Mouse (Mus musculus): ENCODE measurements around the gene Gfi1.

The Gfi1 gene

DNA sequence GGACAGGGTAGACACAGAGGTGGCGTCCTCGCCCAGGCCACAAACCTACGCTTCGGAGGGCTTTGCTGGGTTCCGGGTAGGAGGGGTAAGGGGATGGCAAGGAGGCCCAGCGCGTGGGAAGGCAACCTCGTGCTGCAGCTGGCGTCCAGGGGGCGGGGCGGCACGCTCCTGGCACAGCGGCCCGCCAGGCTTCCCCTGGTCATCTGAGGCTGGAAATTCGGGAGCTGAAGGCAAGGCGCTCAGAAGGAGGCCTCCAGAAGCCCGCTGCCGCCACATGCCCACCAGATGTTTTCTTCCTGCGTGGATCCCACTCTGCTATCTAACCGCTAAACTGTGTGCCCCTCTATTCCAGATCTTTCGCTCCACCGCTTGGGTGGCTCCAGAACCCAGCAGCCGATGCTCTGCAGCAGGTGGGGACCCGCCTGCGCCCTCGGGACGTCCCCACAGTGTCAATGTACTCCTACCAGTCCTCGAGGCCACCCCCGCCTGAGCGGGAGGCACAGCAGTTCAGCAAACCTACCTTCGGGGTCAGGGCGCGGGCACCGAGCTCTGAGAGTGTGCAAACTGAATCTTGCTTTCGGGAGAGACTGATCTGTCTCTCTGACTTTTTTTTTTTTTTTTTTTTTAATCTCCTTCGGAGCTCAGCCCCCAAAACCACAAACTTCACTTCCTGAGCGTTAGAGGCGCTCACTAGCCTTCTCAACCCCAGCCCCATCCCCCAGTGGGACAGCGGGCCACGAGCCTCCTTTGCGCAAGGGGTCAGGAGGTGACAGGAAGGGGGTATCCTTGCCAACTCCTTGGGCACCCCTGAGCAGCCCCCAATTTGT is at the start of gene Gfi1:
Gene Gfi1, minus strand, starts transcription at position 602 of the 827 bp plus-strand sequence.
- no peaks in the 10 kb centered on the region for H3K36me3 ChIP-seq (ENCODE audit: control insufficient read depth, insufficient read depth, low read length, poor library complexity, severe bottlenecking)
- peak; percentile 85 for DNase-seq (ENCODE audit: low read depth, low spot score)
- no peaks in the 10 kb centered on the region; the same call in 1 of the 2 replicates for H3K27me3 ChIP-seq (ENCODE audit: control insufficient read depth, insufficient read depth, low read length, poor library complexity, severe bottlenecking)

DNA sequence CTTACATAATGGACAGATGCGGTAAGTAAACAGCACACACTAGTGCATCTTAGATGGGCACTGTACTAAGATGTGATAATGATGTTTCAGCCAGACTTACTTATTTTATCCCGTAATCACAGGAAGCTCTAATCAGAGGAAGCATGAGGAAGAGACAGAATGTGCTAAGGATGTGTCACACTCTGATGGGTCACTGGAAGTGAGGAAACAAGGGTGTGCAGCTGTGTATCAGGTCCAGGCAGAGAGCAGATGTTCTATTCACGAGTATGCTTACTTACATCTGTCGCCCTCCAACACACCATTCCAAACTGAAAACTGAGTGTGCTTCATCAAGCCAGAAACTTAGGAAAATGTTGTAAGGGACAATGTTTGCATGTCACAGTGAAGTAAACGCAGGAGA is 46.2 kb upstream of the Gfi1 start:
- H3K36me3 ChIP-seq (ENCODE audit: control insufficient read depth, insufficient read depth, low read length, poor library complexity, severe bottlenecking) = no peaks in the 10 kb centered on the region
- DNase-seq (ENCODE audit: low read depth, low spot score) = no peak
- no peaks in the 10 kb centered on the region for H3K27me3 ChIP-seq (ENCODE audit: control insufficient read depth, insufficient read depth, low read length, poor library complexity, severe bottlenecking)

DNA sequence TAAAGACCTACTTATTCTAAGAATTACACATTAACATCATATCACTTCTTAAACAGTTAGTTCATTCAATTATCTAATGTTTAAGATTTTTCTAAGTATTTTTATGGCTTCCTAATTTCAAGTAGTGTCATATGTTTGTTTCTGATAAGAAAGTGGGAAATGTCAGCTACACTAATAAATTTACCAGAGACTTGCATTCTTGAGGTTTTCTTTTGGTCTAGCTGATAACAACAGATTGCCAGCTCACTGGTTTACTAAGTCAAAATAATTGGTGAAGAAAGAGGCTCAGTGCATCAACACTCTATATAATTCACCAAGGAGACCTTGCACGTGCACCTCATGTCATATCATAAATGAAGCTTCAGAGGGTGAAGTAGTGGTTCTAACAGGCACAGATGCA is 42.4 kb upstream of the Gfi1 start:
- DNase-seq (ENCODE audit: low read depth, low spot score) = no peak
- Histone ChIP-seq H3K27me3 (ENCODE audit: control insufficient read depth, insufficient read depth, low read length, poor library complexity, severe bottlenecking) (no peaks in the 10 kb centered on the region), H3K36me3 (ENCODE audit: control insufficient read depth, insufficient read depth, low read length, poor library complexity, severe bottlenecking) (no peaks in the 10 kb centered on the region)

DNA sequence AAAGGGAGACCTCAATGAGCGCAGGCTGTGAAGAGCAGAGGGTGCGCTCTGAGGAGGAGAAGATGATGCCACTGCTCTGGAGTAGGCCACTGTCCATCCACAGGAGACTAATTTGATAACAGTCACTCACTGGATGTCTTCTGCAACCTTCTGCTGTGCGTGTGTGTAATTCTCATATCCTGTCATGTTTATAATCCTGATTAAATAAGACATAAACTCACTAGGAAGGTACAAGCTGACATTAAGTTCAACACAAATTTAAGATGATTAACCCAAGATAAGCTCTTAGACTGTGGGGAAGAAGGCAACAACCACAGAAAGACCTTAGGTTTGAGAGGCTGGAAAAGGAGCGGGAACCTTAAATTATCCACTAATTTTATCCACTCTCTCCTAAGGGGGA is 40.1 kb upstream of the Gfi1 start:
- H3K36me3 ChIP-seq (ENCODE audit: control insufficient read depth, insufficient read depth, low read length, poor library complexity, severe bottlenecking) = no peaks in the 10 kb centered on the region
- no peak for DNase-seq (ENCODE audit: low read depth, low spot score)
- no peaks in the 10 kb centered on the region for H3K27me3 ChIP-seq (ENCODE audit: control insufficient read depth, insufficient read depth, low read length, poor library complexity, severe bottlenecking)

DNA sequence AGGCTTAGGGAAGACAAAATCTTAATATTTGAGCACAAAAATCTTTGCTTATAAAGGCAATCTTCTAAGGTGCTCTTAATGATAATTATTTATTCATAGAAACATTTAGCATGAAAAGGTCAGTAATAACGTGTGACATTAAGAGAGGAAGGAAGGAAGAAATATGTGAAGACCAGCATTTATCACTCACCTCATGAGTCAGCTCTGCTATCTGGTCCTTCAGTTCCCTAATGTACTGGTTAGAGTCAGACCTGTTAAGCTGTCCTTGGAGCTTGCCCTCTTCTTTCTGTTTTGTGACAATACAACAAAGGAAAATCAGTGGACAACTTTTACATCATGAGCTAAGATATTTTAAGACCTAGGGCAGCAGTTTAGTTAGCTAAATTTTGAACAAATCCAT is 38.6 kb upstream of the Gfi1 start:
- H3K36me3 ChIP-seq (ENCODE audit: control insufficient read depth, insufficient read depth, low read length, poor library complexity, severe bottlenecking) = no peaks in the 10 kb centered on the region
- H3K27me3 ChIP-seq (ENCODE audit: control insufficient read depth, insufficient read depth, low read length, poor library complexity, severe bottlenecking) = no peaks in the 10 kb centered on the region
- no peak for DNase-seq (ENCODE audit: low read depth, low spot score)

DNA sequence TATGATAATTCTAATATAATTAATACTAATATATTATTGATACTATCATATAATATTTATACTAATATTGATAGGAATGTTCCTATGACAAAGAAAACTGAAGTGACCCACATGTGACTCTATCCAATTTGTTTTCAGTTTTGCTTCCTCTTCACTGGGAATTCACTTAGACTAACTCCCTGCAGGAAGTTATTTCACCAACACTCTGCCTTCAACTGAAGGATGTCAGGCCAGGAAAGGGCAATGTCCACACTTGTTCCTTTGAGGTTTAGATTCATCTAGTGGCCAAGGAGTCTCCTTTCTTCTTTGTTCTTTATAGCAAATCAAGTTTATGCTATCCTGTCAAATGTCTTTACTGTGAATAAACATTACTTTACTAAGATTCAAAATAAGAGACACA is 37.8 kb upstream of the Gfi1 start:
- H3K36me3 ChIP-seq (ENCODE audit: control insufficient read depth, insufficient read depth, low read length, poor library complexity, severe bottlenecking) = no peaks in the 10 kb centered on the region
- no peaks in the 10 kb centered on the region for H3K27me3 ChIP-seq (ENCODE audit: control insufficient read depth, insufficient read depth, low read length, poor library complexity, severe bottlenecking)
- DNase-seq (ENCODE audit: low read depth, low spot score) = no peak

DNA sequence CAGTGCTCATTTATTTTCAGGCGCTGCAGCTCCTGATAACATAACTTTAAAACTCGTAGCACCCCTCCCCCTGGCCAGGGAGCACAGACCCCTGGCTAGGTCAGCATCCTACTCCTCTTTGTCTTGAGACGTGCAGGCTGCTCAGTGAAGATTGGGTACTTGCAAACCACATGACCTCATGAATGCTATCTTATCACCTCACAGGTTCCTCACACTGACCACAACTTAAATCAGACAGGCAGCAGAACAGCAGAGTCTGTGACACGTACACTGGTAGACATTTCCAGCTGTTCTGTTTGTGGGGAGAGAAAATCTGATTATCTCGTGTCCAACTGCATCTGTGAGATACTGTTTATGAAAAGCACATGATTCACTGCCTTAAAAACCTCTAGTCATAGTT is 33.3 kb upstream of the Gfi1 start:
- H3K27me3 ChIP-seq (ENCODE audit: control insufficient read depth, insufficient read depth, low read length, poor library complexity, severe bottlenecking) = no peaks in the 10 kb centered on the region
- DNase-seq (ENCODE audit: low read depth, low spot score) = no peak

DNA sequence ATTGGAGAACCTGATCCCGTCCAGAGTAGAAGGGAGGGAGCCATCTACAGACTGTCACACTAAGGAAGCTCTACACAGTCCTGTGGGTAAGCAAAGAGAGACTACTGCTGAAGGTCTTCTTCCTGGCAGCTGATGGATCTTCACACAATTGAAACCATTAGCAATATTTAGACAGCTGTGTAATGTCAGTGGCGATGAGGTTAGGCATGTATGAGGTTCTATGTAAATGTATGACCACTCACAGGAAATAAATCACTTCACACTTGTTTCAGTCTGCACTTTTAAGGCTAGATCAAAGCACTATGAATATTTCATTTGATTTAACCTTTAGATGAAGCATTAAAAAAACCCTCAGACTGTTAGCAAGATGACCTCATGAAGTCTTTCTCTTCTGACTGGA is 30.2 kb upstream of the Gfi1 start:
- DNase-seq (ENCODE audit: low read depth, low spot score) = peak; percentile 27
- Histone ChIP-seq H3K36me3 (ENCODE audit: control insufficient read depth, insufficient read depth, low read length, poor library complexity, severe bottlenecking) (no peaks in the 10 kb centered on the region), H3K27me3 (ENCODE audit: control insufficient read depth, insufficient read depth, low read length, poor library complexity, severe bottlenecking) (no peaks in the 10 kb centered on the region)

More for the DNA sequence above, 33.3 kb upstream of the Gfi1 start:
- H3K36me3 ChIP-seq (ENCODE audit: control insufficient read depth, insufficient read depth, low read length, poor library complexity, severe bottlenecking) = no peaks in the 10 kb centered on the region

DNA sequence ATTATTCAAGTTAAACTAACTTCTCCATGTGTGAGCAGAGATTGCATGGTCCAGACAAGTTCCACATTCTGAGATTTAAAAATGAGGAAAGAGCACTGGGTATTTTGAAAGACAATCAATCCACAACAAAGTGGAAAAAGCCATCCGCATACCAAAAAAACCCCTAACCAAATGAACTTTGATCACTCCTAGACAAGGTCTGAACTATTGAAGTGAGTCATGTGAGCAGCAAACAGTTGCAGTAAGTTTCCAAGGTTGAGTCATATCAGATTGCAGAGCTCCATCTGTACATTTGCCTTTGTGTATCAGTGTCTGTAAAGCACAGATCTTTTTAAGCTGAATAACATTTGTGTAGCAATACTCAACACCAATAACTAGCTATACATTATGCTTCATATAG is 28.9 kb upstream of the Gfi1 start:
- Histone ChIP-seq H3K27me3 (ENCODE audit: control insufficient read depth, insufficient read depth, low read length, poor library complexity, severe bottlenecking) (no peaks in the 10 kb centered on the region), H3K36me3 (ENCODE audit: control insufficient read depth, insufficient read depth, low read length, poor library complexity, severe bottlenecking) (no peaks in the 10 kb centered on the region)
- peak; percentile 48 for DNase-seq (ENCODE audit: low read depth, low spot score)

DNA sequence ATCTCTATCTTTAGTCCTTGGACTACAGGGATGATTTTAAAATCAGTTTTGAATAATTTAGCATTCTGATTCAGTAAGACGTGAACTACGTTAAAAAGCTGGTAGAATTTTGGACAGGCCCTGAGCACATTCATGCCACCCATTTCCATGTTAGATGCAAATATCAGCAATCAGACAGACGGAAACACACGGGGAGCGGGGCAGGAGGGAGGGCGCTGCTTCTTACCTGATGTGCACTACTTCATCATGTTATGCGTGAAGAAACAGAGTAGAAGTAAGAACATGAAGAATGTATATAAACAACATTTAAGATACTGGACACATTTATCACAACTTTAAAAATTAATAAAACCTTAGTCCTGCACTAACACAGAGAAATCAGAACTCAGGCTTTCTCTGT is 27.8 kb upstream of the Gfi1 start:
- no peaks in the 10 kb centered on the region for H3K36me3 ChIP-seq (ENCODE audit: control insufficient read depth, insufficient read depth, low read length, poor library complexity, severe bottlenecking)
- peak; percentile 47 for DNase-seq (ENCODE audit: low read depth, low spot score)

DNA sequence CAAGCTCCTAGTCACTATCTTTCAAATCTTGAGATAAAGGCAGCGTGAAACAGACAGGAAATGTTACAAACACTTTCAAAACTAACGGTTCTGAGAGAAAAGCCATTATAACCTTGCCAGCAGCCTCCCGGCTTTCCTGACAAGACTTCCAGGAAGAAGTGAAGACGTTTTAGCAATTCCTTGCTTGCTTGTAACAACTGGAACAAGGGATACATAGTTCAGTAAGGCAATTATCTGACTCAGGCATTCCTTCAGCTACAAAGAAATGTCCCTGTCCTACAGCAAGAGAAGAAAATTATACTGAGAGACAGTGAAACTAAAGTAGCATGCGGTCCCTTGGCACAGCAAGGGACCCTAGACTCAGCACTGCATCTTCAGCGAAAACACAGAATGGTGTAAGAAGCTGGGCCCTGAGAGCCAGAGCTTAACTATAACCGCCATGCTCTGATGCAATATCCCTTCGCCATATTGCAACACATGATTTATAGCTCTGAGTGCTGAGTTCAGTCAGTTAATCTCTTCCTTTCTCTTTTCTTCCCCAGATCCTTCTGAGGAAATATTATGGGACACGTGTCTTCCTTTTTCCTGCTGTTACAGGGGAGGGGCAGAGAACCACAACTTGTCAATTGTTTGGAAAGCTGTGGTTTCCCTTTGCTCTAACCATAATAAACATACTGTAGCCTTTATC is 23.5 kb upstream of the Gfi1 start:
- Histone ChIP-seq H3K36me3 (ENCODE audit: control insufficient read depth, insufficient read depth, low read length, poor library complexity, severe bottlenecking) (no peaks in the 10 kb centered on the region), H3K27me3 (ENCODE audit: control insufficient read depth, insufficient read depth, low read length, poor library complexity, severe bottlenecking) (no peaks in the 10 kb centered on the region)
- DNase-seq (ENCODE audit: low read depth, low spot score) = no peak

More for the DNA sequence above, 27.8 kb upstream of the Gfi1 start:
- no peaks in the 10 kb centered on the region for H3K27me3 ChIP-seq (ENCODE audit: control insufficient read depth, insufficient read depth, low read length, poor library complexity, severe bottlenecking)

DNA sequence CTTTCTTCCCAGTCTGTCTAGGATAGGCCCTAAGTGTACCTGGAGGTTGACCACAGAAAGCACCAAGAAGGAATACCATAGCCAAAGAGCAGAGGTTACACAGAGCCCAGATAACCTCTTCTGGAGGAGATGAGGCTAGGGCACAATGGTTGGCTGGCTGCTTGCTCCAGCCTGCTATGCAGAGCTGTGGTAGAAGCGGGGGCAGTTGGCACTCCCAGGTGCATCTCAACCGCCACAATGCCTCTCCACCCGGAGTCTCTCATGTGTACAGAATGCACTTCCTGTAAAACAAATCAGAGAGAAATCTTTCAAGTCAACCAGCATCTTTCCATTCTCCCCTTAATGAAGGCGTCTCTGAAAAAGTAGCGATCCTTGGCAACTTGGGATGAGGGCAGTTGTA is 13.2 kb upstream of the Gfi1 start:
- H3K27me3 ChIP-seq (ENCODE audit: control insufficient read depth, insufficient read depth, low read length, poor library complexity, severe bottlenecking) = no peaks in the 10 kb centered on the region; the same call in 1 of the 2 replicates
- DNase-seq (ENCODE audit: low read depth, low spot score) = peak; percentile 47
- no peaks in the 10 kb centered on the region for H3K36me3 ChIP-seq (ENCODE audit: control insufficient read depth, insufficient read depth, low read length, poor library complexity, severe bottlenecking)

DNA sequence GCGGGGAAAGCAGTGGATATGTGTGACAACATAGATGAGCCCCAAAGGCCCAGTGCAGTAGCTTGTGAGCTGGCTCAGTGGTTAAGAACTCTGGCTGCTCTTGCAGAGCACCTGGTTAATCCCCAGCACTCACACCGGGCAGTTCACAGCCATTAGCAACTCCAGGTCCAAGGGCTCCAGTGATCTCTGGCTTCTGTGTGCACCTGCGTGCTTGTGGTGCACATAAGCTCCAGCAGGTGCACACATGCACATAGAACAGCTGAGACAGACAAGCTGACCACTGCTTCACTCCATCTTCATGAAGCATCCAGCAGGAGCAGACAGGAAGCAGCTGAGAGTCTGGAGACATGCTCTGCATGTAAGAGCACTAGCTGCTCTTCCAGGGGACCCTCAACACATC is 12.5 kb upstream of the Gfi1 start:
- no peaks in the 10 kb centered on the region; the same call in 1 of the 2 replicates for H3K27me3 ChIP-seq (ENCODE audit: control insufficient read depth, insufficient read depth, low read length, poor library complexity, severe bottlenecking)
- no peak for DNase-seq (ENCODE audit: low read depth, low spot score)
- H3K36me3 ChIP-seq (ENCODE audit: control insufficient read depth, insufficient read depth, low read length, poor library complexity, severe bottlenecking) = no peaks in the 10 kb centered on the region

DNA sequence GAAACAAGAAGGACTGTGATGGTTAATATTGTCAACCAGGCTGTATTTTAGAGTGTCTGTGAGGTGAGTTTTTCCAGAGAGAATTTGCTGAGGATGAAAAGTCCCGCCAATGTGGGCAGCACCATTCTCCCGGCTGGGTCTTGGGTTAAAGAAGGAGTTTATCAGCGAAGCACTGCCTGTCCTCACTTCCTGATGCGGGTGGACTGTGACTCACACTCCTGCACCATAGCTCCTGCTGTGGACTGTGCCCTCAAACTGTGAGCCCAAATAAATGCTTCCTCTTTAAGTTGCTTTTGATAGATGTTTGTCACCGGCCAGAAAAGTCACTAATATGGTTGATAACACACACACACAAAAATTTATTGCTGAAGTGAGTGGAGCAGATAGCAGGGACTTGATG is 10.3 kb upstream of the Gfi1 start:
- no peaks in the 10 kb centered on the region for H3K36me3 ChIP-seq (ENCODE audit: control insufficient read depth, insufficient read depth, low read length, poor library complexity, severe bottlenecking)
- no peak for DNase-seq (ENCODE audit: low read depth, low spot score)
- no peaks in the 10 kb centered on the region; the same call in 1 of the 2 replicates for H3K27me3 ChIP-seq (ENCODE audit: control insufficient read depth, insufficient read depth, low read length, poor library complexity, severe bottlenecking)

DNA sequence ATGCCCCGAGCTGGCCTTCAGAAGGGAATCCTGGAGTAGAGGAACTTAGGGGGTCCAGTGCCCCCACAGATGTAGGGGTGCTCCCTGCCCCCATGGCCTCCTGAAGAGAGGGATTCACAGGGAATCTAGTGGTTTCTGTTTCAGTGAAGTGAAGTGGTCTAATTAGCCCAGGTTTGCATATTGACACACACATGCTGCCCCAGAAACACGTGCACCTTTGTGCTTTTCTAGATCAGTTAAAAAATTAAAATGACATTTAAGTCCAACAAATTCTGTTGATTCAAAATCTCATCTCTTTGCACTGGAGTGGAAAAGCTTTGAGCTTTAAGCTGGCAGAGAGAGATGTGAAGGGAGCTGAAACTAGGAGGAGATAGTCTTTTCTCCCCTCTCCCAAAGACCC is 6.0 kb upstream of the Gfi1 start:
- H3K27me3 ChIP-seq (ENCODE audit: control insufficient read depth, insufficient read depth, low read length, poor library complexity, severe bottlenecking) = no peaks in the 10 kb centered on the region; the same call in 1 of the 2 replicates
- no peaks in the 10 kb centered on the region for H3K36me3 ChIP-seq (ENCODE audit: control insufficient read depth, insufficient read depth, low read length, poor library complexity, severe bottlenecking)
- DNase-seq (ENCODE audit: low read depth, low spot score) = no peak

Measured in splenic B cell, adult 2 months (primary cell).